12 mouse cellular contexts compared by ENCODE assay signal in genomic region chr10:61662391-61662988, GRCm38 (mm10). TPM values are rescaled to one million over a fixed set of nuclear protein-coding genes. Genes with fewer than 3 reads are reported as not detected.
DNase-seq lines count a peak whose midpoint lies in the region; ATAC-seq and TF ChIP-seq lines count a peak whose summit lies in the region.
"Had no signal": no experiment of that assay in that cellular context is flagged by ENCODE, and none has a peak within 500 bp of the region (broad histone marks: within the 10 kb centered on the region; RNA-seq: fewer than 3 reads in every experiment).

No protein-coding gene starts in this region.

- ATAC-seq in embryonic facial prominence, embryonic 11.5 days (replicated peaks; ENCODE audit: insufficient number of reproducible peaks, low FRiP score, low TSS enrichment, low read depth): no peak; the same call in 1 of the 2 replicates
- ATAC-seq in lung, postnatal 0 days: peak; percentile 26; the same call in 1 of the 2 replicates
- peak; percentile 66 for ATAC-seq in embryonic facial prominence, embryonic 14.5 days (ENCODE audit: low read depth)
- ATAC-seq: Patski had no signal

- no peak overlapping the region for H3K9ac ChIP-seq in embryonic facial prominence, embryonic 11.5 days (replicated peaks; ENCODE audit: low read length)
- H3K9ac ChIP-seq in lung, postnatal 0 days (replicated peaks; ENCODE audit: low read depth): no peak overlapping the region
- no peak overlapping the region for H3K9ac ChIP-seq in embryonic facial prominence, embryonic 14.5 days (ENCODE audit: low read depth, low read length)
- no peak overlapping the region for H3K9ac ChIP-seq in heart, adult 2 months (ENCODE audit: low read depth, low read length)

- no peak overlapping the region for H3K4me3 ChIP-seq in embryonic facial prominence, embryonic 11.5 days (ENCODE audit: low read depth, low read length)
- H3K4me3 ChIP-seq in embryonic facial prominence, embryonic 10.5 days: no peak overlapping the region
- H3K4me3 ChIP-seq in lung, postnatal 0 days (ENCODE audit: low read depth, low read length): no peak overlapping the region
- no peak overlapping the region for H3K4me3 ChIP-seq in embryonic facial prominence, embryonic 14.5 days (ENCODE audit: low read depth, low read length)
- H3K4me3 ChIP-seq in myocyte: no peak overlapping the region
- no peak overlapping the region for H3K4me3 ChIP-seq in heart, adult 2 months

- 75% methylated on average over 10 of the region's 10 CpGs for WGBS in embryonic facial prominence, embryonic 11.5 days
- whole genome bisulfite sequencing in embryonic facial prominence, embryonic 10.5 days: 79% methylated on average over 10 of the region's 10 CpGs
- 72% methylated on average over 10 of the region's 10 CpGs for WGBS in lung, postnatal 0 days
- 46% methylated on average over 10 of the region's 10 CpGs for WGBS in embryonic facial prominence, embryonic 14.5 days
- 65% methylated on average over 10 of the region's 10 CpGs for WGBS in heart, adult 2 months

- H3K4me1 ChIP-seq in embryonic facial prominence, embryonic 11.5 days (ENCODE audit: control insufficient read depth, insufficient read depth, low read length): no peaks in the 10 kb centered on the region
- no peaks in the 10 kb centered on the region for H3K4me1 ChIP-seq in embryonic facial prominence, embryonic 10.5 days
- H3K4me1 ChIP-seq in lung, postnatal 0 days (ENCODE audit: insufficient read depth, low read depth, low read length): no peaks in the 10 kb centered on the region
- no peaks in the 10 kb centered on the region for H3K4me1 ChIP-seq in embryonic facial prominence, embryonic 14.5 days (ENCODE audit: control insufficient read depth, insufficient read depth, low read length)
- no peaks in the 10 kb centered on the region; the same call in 1 of the 2 replicates for H3K4me1 ChIP-seq in heart, adult 2 months (ENCODE audit: control insufficient read depth, insufficient read depth, low read length)

- no peak overlapping the region for H3K4me2 ChIP-seq in embryonic facial prominence, embryonic 11.5 days (ENCODE audit: low read depth, low read length)
- no peak overlapping the region for H3K4me2 ChIP-seq in lung, postnatal 0 days (replicated peaks; ENCODE audit: low read depth, low read length)
- no peak overlapping the region for H3K4me2 ChIP-seq in embryonic facial prominence, embryonic 14.5 days (ENCODE audit: low read depth, low read length)
- peak overlapping the region; percentile 64 for H3K4me2 ChIP-seq in myocyte (ENCODE audit: low read depth)

- no peaks in the 10 kb centered on the region for H3K27me3 ChIP-seq in embryonic facial prominence, embryonic 11.5 days (ENCODE audit: control insufficient read depth, insufficient read depth, low read length)
- no peaks in the 10 kb centered on the region for H3K27me3 ChIP-seq in embryonic facial prominence, embryonic 10.5 days (replicated peaks; ENCODE audit: low read depth, poor library complexity, severe bottlenecking)
- H3K27me3 ChIP-seq in lung, postnatal 0 days (replicated peaks; ENCODE audit: insufficient read depth, low read length): no peaks in the 10 kb centered on the region
- H3K27me3 ChIP-seq in embryonic facial prominence, embryonic 14.5 days (replicated peaks; ENCODE audit: control insufficient read depth, insufficient read depth, low read length): no peaks in the 10 kb centered on the region
- H3K27me3 ChIP-seq in myocyte (ENCODE audit: control insufficient read depth, insufficient read depth, insufficient read length): no peaks in the 10 kb centered on the region
- H3K27me3 ChIP-seq in heart, adult 2 months (ENCODE audit: control insufficient read depth, insufficient read depth, low read length): no peaks in the 10 kb centered on the region
- H3K27me3 ChIP-seq: Patski had no signal

- no peak for TF ChIP-seq CTCF in lung, postnatal 0 days (IDR thresholded peaks at IDR 0.05)
- TF ChIP-seq CTCF in heart, adult 2 months (IDR thresholded peaks at IDR 0.05): no peak

- no peaks in the 10 kb centered on the region for H3K79me2 ChIP-seq in myocyte (ENCODE audit: control insufficient read depth, insufficient read depth)
- no peaks in the 10 kb centered on the region for H3K79me2 ChIP-seq in heart, adult 2 months (replicated peaks; ENCODE audit: control insufficient read depth, insufficient read depth, low read length)

- H3K36me3 ChIP-seq in embryonic facial prominence, embryonic 11.5 days (replicated peaks; ENCODE audit: control insufficient read depth, insufficient read depth, low read depth, low read length): no peaks in the 10 kb centered on the region; the same call in none of the 2 replicates
- H3K36me3 ChIP-seq in embryonic facial prominence, embryonic 10.5 days (replicated peaks): peaks cover 86% of the 10 kb centered on the region
- H3K36me3 ChIP-seq in lung, postnatal 0 days (ENCODE audit: insufficient read depth, low read length): 0 out of 2 replicates have a peak, but pooled peaks cover 4% of the 10 kb centered on the region
- H3K36me3 ChIP-seq in embryonic facial prominence, embryonic 14.5 days (ENCODE audit: control insufficient read depth, insufficient read depth, low read length): peaks cover 78% of the 10 kb centered on the region
- peaks cover 30% of the 10 kb centered on the region for H3K36me3 ChIP-seq in myocyte (ENCODE audit: control insufficient read depth, insufficient read depth)
- peaks cover 2% of the 10 kb centered on the region; the same call in 1 of the 2 replicates for H3K36me3 ChIP-seq in heart, adult 2 months (ENCODE audit: control insufficient read depth, insufficient read depth, low read length)

- intact Hi-C loops in heart, adult 2 months (cut with DNase I): no loop called here

- no peak for TF ChIP-seq POLR2A in myocyte (IDR thresholded peaks at IDR 0.05; ENCODE audit: insufficient read length, low read depth)
- TF ChIP-seq POLR2A in heart, adult 2 months (IDR thresholded peaks at IDR 0.05; ENCODE audit: insufficient read depth, low read depth, low read length): no peak

- H3ac ChIP-seq in myocyte (ENCODE audit: control insufficient read depth, insufficient read length): no peak overlapping the region

- TF ChIP-seq EP300 in lung, postnatal 0 days (IDR thresholded peaks at IDR 0.05): no peak
- TF ChIP-seq EP300 in heart, adult 2 months (IDR thresholded peaks at IDR 0.05; ENCODE audit: insufficient read depth, low read depth, low read length): no peak

- no peaks in the 10 kb centered on the region for H3K9me3 ChIP-seq in embryonic facial prominence, embryonic 11.5 days (replicated peaks; ENCODE audit: control insufficient read depth, low read length)
- no peaks in the 10 kb centered on the region for H3K9me3 ChIP-seq in embryonic facial prominence, embryonic 10.5 days
- H3K9me3 ChIP-seq in lung, postnatal 0 days (ENCODE audit: low read length): no peaks in the 10 kb centered on the region
- no peaks in the 10 kb centered on the region for H3K9me3 ChIP-seq in embryonic facial prominence, embryonic 14.5 days (ENCODE audit: control insufficient read depth, low read length)

- peak; percentile 8 for DNase-seq in embryonic facial prominence, embryonic 11.5 days (ENCODE audit: low spot score)
- DNase-seq in embryonic facial prominence, embryonic 10.5 days (ENCODE audit: low spot score): no peak
- DNase-seq in lung, postnatal 0 days (ENCODE audit: low spot score): peak; percentile 30
- DNase-seq in lung, postnatal 36 days: no peak
- peak; percentile 85 for DNase-seq in embryonic facial prominence, embryonic 14.5 days (ENCODE audit: low spot score)
- DNase-seq in spleen, postnatal 4 days (ENCODE audit: low spot score in 2 of 2): no peak
- DNase-seq in heart, adult 2 months: no peak
- DNase-seq: lung, adult 2 months had no signal

- no peak overlapping the region for H3K27ac ChIP-seq in embryonic facial prominence, embryonic 11.5 days (replicated peaks; ENCODE audit: low read depth, low read length)
- H3K27ac ChIP-seq in embryonic facial prominence, embryonic 10.5 days (replicated peaks): no peak overlapping the region
- no peak overlapping the region for H3K27ac ChIP-seq in lung, postnatal 0 days (ENCODE audit: low read length)
- H3K27ac ChIP-seq in embryonic facial prominence, embryonic 14.5 days (replicated peaks; ENCODE audit: low read depth, low read length): 0 out of 2 replicates have a peak overlapping the region, but pooled peaks have one; percentile 28
- H3K27ac ChIP-seq in heart, adult 2 months: no peak overlapping the region
- H3K27ac ChIP-seq: kidney, postnatal 0 days; stomach, postnatal 0 days had no signal

RNA-seq across cellular contexts. Expression of gene Ppa1, which starts 14.1 kb away (rescaled TPM):
- 312 and 320 TPM in 2 replicates for polyA plus RNA-seq in embryonic facial prominence, embryonic 11.5 days (2014; fragmentation: Nextera tagmentation; extraction: Ambion mirVana)
- 345 and 369 TPM in 2 replicates for polyA plus RNA-seq in embryonic facial prominence, embryonic 10.5 days (2016; fragmentation: Nextera tagmentation; extraction: Ambion mirVana)
- 39.8 and 40.1 TPM in 2 replicates for polyA plus RNA-seq in lung, postnatal 0 days (2015; fragmentation: Nextera tagmentation; extraction: Ambion mirVana)
- 158 and 162 TPM in 2 replicates for polyA plus RNA-seq in embryonic facial prominence, embryonic 14.5 days (2014; fragmentation: Nextera tagmentation; extraction: Ambion mirVana)
- polyA plus RNA-seq in myocyte (2012; fragmentation: generic; extraction: Trizol): 93.2 TPM
- 10 to 100 TPM; 66.3 to 66.8 TPM for total RNA-seq in heart, adult 2 months (2021)
- 33.9 and 41.2 TPM in 2 replicates for polyA plus RNA-seq in heart, adult 2 months (2012; rRNA removed)

RNA-seq across cellular contexts. Expression of gene Sar1a, which starts 17.6 kb away (rescaled TPM):
- 273 and 274 TPM in 2 replicates for polyA plus RNA-seq in embryonic facial prominence, embryonic 11.5 days (2014; fragmentation: Nextera tagmentation; extraction: Ambion mirVana)
- polyA plus RNA-seq in embryonic facial prominence, embryonic 10.5 days (2016; fragmentation: Nextera tagmentation; extraction: Ambion mirVana): 217 and 224 TPM in 2 replicates
- 184 and 185 TPM in 2 replicates for polyA plus RNA-seq in lung, postnatal 0 days (2015; fragmentation: Nextera tagmentation; extraction: Ambion mirVana)
- polyA plus RNA-seq in embryonic facial prominence, embryonic 14.5 days (2014; fragmentation: Nextera tagmentation; extraction: Ambion mirVana): 338 and 352 TPM in 2 replicates
- polyA plus RNA-seq in myocyte (2012; fragmentation: generic; extraction: Trizol): 142 TPM
- total RNA-seq in heart, adult 2 months (2021): 100 to 1,000 TPM; 166 to 197 TPM
- 82.7 and 134 TPM in 2 replicates for polyA plus RNA-seq in heart, adult 2 months (2012; rRNA removed)

RNA-seq across cellular contexts. Expression of gene Tysnd1, which starts 32.8 kb away (rescaled TPM):
- 30.7 and 36.6 TPM in 2 replicates for polyA plus RNA-seq in embryonic facial prominence, embryonic 11.5 days (2014; fragmentation: Nextera tagmentation; extraction: Ambion mirVana)
- 29.4 and 31.2 TPM in 2 replicates for polyA plus RNA-seq in embryonic facial prominence, embryonic 10.5 days (2016; fragmentation: Nextera tagmentation; extraction: Ambion mirVana)
- 18.3 and 20.8 TPM in 2 replicates for polyA plus RNA-seq in lung, postnatal 0 days (2015; fragmentation: Nextera tagmentation; extraction: Ambion mirVana)
- polyA plus RNA-seq in embryonic facial prominence, embryonic 14.5 days (2014; fragmentation: Nextera tagmentation; extraction: Ambion mirVana): 33.4 and 36.3 TPM in 2 replicates
- 25.3 TPM for polyA plus RNA-seq in myocyte (2012; fragmentation: generic; extraction: Trizol)
- total RNA-seq in heart, adult 2 months (2021): 10 to 100 TPM; 20.2 to 22.3 TPM
- polyA plus RNA-seq in heart, adult 2 months (2012; rRNA removed): 24.8 and 27.2 TPM in 2 replicates

RNA-seq across cellular contexts. Expression of gene Aifm2, which starts 52.6 kb away (rescaled TPM):
- 8.2 and 8.6 TPM in 2 replicates for polyA plus RNA-seq in embryonic facial prominence, embryonic 11.5 days (2014; fragmentation: Nextera tagmentation; extraction: Ambion mirVana)
- polyA plus RNA-seq in embryonic facial prominence, embryonic 10.5 days (2016; fragmentation: Nextera tagmentation; extraction: Ambion mirVana): 8.2 and 11.8 TPM in 2 replicates
- polyA plus RNA-seq in lung, postnatal 0 days (2015; fragmentation: Nextera tagmentation; extraction: Ambion mirVana): 15.3 and 15.8 TPM in 2 replicates
- 13.0 and 13.8 TPM in 2 replicates for polyA plus RNA-seq in embryonic facial prominence, embryonic 14.5 days (2014; fragmentation: Nextera tagmentation; extraction: Ambion mirVana)
- 20.2 TPM for polyA plus RNA-seq in myocyte (2012; fragmentation: generic; extraction: Trizol)
- 10 to 100 TPM; 24.6 to 28.9 TPM for total RNA-seq in heart, adult 2 months (2021)
- 32.9 and 39.5 TPM in 2 replicates for polyA plus RNA-seq in heart, adult 2 months (2012; rRNA removed)

Comparison
In these comparisons a context has a peak if more than half of its experiments do, and no peak if none do; other contexts are left out.
1. DNase-seq: peak in embryonic facial prominence, embryonic 11.5 days (single experiment), lung, postnatal 0 days (single experiment) and embryonic facial prominence, embryonic 14.5 days (single experiment); none in embryonic facial prominence, embryonic 10.5 days (single experiment), lung, postnatal 36 days (single experiment), spleen, postnatal 4 days (0 of 2) and heart, adult 2 months (0 of 2).